Comparison of ENCODE assay signal across 10 mouse cellular contexts in the genomic region with DNA sequence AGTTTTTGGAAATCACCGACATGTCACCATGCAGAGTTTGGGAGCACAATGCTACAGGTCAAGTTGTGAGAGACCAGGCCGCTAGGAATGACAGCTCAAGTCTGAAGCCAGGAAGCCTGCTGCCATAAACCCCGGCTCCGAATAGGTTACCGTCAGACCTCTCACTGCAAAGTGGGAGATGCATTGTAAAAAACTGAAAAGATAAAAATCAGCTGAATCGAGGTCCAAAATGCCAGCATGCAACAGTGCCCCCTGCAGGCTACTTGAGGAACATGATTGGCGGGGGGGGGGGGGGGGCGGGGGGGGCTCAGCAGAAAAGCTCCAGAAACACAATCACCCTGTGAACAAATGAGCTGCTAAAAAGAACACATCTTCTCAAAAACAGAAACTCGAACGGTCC. TPM values are rescaled to one million over a fixed set of nuclear protein-coding genes. Genes with fewer than 3 reads are reported as not detected.
DNase-seq lines count a peak whose midpoint lies in the region; ATAC-seq and TF ChIP-seq lines count a peak whose summit lies in the region.
"Had no signal": no experiment of that assay in that cellular context is flagged by ENCODE, and none has a peak within 500 bp of the region (broad histone marks: within the 10 kb centered on the region; RNA-seq: fewer than 3 reads in every experiment).

No protein-coding gene starts in this region.

- H3K4me2 ChIP-seq in kidney, embryonic 16.5 days (replicated peaks; ENCODE audit: low read depth, low read length), result no peak overlapping the region
- no peak overlapping the region for H3K4me2 ChIP-seq in liver, postnatal 0 days (ENCODE audit: low read depth, low read length)
- H3K4me2 ChIP-seq: heart, embryonic 15.5 days; neural tube, embryonic 12.5 days had no signal

- H3K9ac ChIP-seq in kidney, embryonic 16.5 days (replicated peaks; ENCODE audit: low read length), result no peak overlapping the region
- H3K9ac ChIP-seq in ES-Bruce4 (ENCODE audit: low read depth, poor library complexity, severe bottlenecking), result no peak overlapping the region
- no peak overlapping the region for H3K9ac ChIP-seq in liver, postnatal 0 days (replicated peaks)
- H3K9ac ChIP-seq: heart, embryonic 15.5 days; neural tube, embryonic 12.5 days had no signal

- no peak overlapping the region for H3K4me3 ChIP-seq in cerebellum, adult 2 months (replicated peaks; ENCODE audit: insufficient read depth, low read depth, low read length)
- no peak overlapping the region for H3K4me3 ChIP-seq in kidney, embryonic 16.5 days (ENCODE audit: low read length)
- no peak overlapping the region for H3K4me3 ChIP-seq in ES-Bruce4 (ENCODE audit: low read depth, low read length)
- no peak overlapping the region for H3K4me3 ChIP-seq in liver, postnatal 0 days (ENCODE audit: low read depth, low read length)
- H3K4me3 ChIP-seq: heart, embryonic 15.5 days; neural tube, embryonic 12.5 days had no signal

- 25% methylated on average over 10 of the region's 10 CpGs for WGBS in cerebellum, adult 2 months
- WGBS in kidney, embryonic 16.5 days, result 25% methylated on average over 9 of the region's 10 CpGs
- 25% methylated on average over 10 of the region's 10 CpGs for WGBS in liver, postnatal 0 days (ENCODE audit: insufficient replicate concordance)

- peak in 1 of 2 experiments; percentile 42 for DNase-seq in cerebellum, adult 2 months
- no peak for DNase-seq in cerebellum, adult 9-10 months
- DNase-seq in kidney, postnatal 4 days, result peak; percentile 45 to 57
- DNase-seq in liver, postnatal 0 days, result peak; percentile 37
- no peak for DNase-seq in left cerebral cortex, adult 18-20 months (ENCODE audit: low spot score in 2 of 2)
- DNase-seq in gastrocnemius, postnatal 14 days, result no peak

- H3K27me3 ChIP-seq in cerebellum, adult 2 months (ENCODE audit: control insufficient read depth, insufficient read depth, low read length), result no peaks in the 10 kb centered on the region
- peaks cover 6% of the 10 kb centered on the region for H3K27me3 ChIP-seq in kidney, embryonic 16.5 days (ENCODE audit: insufficient read depth, low read length)
- no peaks in the 10 kb centered on the region for H3K27me3 ChIP-seq in ES-Bruce4 (ENCODE audit: control insufficient read depth, insufficient read depth, low read length, poor library complexity, severe bottlenecking)
- 0 out of 2 replicates have a peak, but pooled peaks cover 3% of the 10 kb centered on the region for H3K27me3 ChIP-seq in liver, postnatal 0 days (ENCODE audit: insufficient read depth, low read length)
- H3K27me3 ChIP-seq: neural tube, embryonic 12.5 days had no signal

- TF ChIP-seq CTCF in cerebellum, adult 2 months (IDR thresholded peaks at IDR 0.05; ENCODE audit: borderline replicate concordance, insufficient read depth, low read depth, low read length), result peak; percentile 51; the same call in 1 of the 2 replicates
- TF ChIP-seq CTCF in ES-Bruce4 (IDR thresholded peaks at IDR 0.05; ENCODE audit: low read depth, low read length), result peak; percentile 7
- peak; percentile 59 for TF ChIP-seq CTCF in liver, postnatal 0 days (IDR thresholded peaks at IDR 0.05; ENCODE audit: low read depth)

- no peak for TF ChIP-seq POLR2A in cerebellum, adult 2 months (IDR thresholded peaks at IDR 0.05; ENCODE audit: borderline replicate concordance, insufficient read depth, low read length)
- no peak for TF ChIP-seq POLR2A in ES-Bruce4 (IDR thresholded peaks at IDR 0.05; ENCODE audit: insufficient read depth, low read length)

- ATAC-seq in kidney, embryonic 16.5 days (ENCODE audit: low FRiP score, low TSS enrichment), result no peak
- ATAC-seq in liver, postnatal 0 days, result no peak

- H3K36me3 ChIP-seq in kidney, embryonic 16.5 days (ENCODE audit: insufficient read depth, low read length), result no peaks in the 10 kb centered on the region
- H3K36me3 ChIP-seq in ES-Bruce4 (ENCODE audit: control insufficient read depth, insufficient read depth, low read length, poor library complexity, severe bottlenecking), result no peaks in the 10 kb centered on the region
- H3K36me3 ChIP-seq in liver, postnatal 0 days (replicated peaks; ENCODE audit: insufficient read depth, low read length), result no peaks in the 10 kb centered on the region
- H3K36me3 ChIP-seq: heart, embryonic 15.5 days; neural tube, embryonic 12.5 days had no signal

- intact Hi-C loops in gastrocnemius, postnatal 14 days (cut with DNase I; ENCODE audit: low total_unique reads), result loop anchor here (5.0 to 10.0 kb wide), 2 partner anchors 349 to 686 kb away; no protein-coding TSS in a partner anchor

- H3K4me1 ChIP-seq in cerebellum, adult 2 months (ENCODE audit: control insufficient read depth, insufficient read depth, low read length), result no peaks in the 10 kb centered on the region
- H3K4me1 ChIP-seq in kidney, embryonic 16.5 days (ENCODE audit: insufficient read depth, low read length), result peaks cover 6% of the 10 kb centered on the region; the same call in 1 of the 2 replicates
- H3K4me1 ChIP-seq in ES-Bruce4 (ENCODE audit: control insufficient read depth, insufficient read depth, low read length), result no peaks in the 10 kb centered on the region
- H3K4me1 ChIP-seq in liver, postnatal 0 days (ENCODE audit: insufficient read depth), result no peaks in the 10 kb centered on the region

- TF ChIP-seq EP300 in ES-Bruce4 (IDR thresholded peaks at IDR 0.05; ENCODE audit: insufficient read depth, low read depth, low read length), result no peak
- TF ChIP-seq EP300 in liver, postnatal 0 days (IDR thresholded peaks at IDR 0.05; ENCODE audit: low read depth), result no peak

- no peaks in the 10 kb centered on the region for H3K9me3 ChIP-seq in kidney, embryonic 16.5 days (ENCODE audit: low read length)
- no peaks in the 10 kb centered on the region for H3K9me3 ChIP-seq in ES-Bruce4 (replicated peaks; ENCODE audit: control insufficient read depth, insufficient read depth, low read length, poor library complexity, severe bottlenecking)
- no peaks in the 10 kb centered on the region for H3K9me3 ChIP-seq in liver, postnatal 0 days (ENCODE audit: low read length)
- H3K9me3 ChIP-seq: heart, embryonic 15.5 days; neural tube, embryonic 12.5 days had no signal

- H3K27ac ChIP-seq in cerebellum, adult 2 months (ENCODE audit: insufficient read depth, low read length), result no peak overlapping the region
- H3K27ac ChIP-seq in kidney, embryonic 16.5 days (ENCODE audit: low read length), result no peak overlapping the region
- H3K27ac ChIP-seq in ES-Bruce4 (ENCODE audit: insufficient read depth, low read length), result no peak overlapping the region
- H3K27ac ChIP-seq in liver, postnatal 0 days (ENCODE audit: low read depth), result no peak overlapping the region
- H3K27ac ChIP-seq: heart, embryonic 15.5 days; neural tube, embryonic 12.5 days had no signal

RNA-seq across cellular contexts. Expression of a gene that starts 13.7 kb away (rescaled TPM):
- polyA plus RNA-seq in cerebellum, adult 2 months (2012; rRNA removed), result 0.28 and 0.30 TPM in 2 replicates
- polyA plus RNA-seq in kidney, embryonic 16.5 days (2015; fragmentation: Nextera tagmentation; extraction: Ambion mirVana), result 0.30 and 0.39 TPM in 2 replicates
- polyA plus RNA-seq in ES-Bruce4 (2011; ENCODE audit: insufficient read depth, insufficient read length, low read depth, missing spikeins), result 1.1 and 1.3 TPM in 2 replicates
- 0.05 and 0.11 TPM in 2 replicates for polyA plus RNA-seq in liver, postnatal 0 days (2015; fragmentation: Nextera tagmentation; extraction: Ambion mirVana)
- total RNA-seq in left cerebral cortex, adult 18-20 months (2021), result not detected
- under 1 TPM in 1 of 2 experiments, not detected in 1; 0.13 TPM for total RNA-seq in gastrocnemius, postnatal 14 days (2021)

RNA-seq across cellular contexts. Expression of a gene that starts 18.3 kb away (rescaled TPM):
- polyA plus RNA-seq in cerebellum, adult 2 months (2012; rRNA removed), result 0.08 and 0.32 TPM in 2 replicates
- 131 and 137 TPM in 2 replicates for polyA plus RNA-seq in kidney, embryonic 16.5 days (2015; fragmentation: Nextera tagmentation; extraction: Ambion mirVana)
- 43.6 and 49.3 TPM in 2 replicates for polyA plus RNA-seq in ES-Bruce4 (2011; ENCODE audit: insufficient read depth, insufficient read length, low read depth, missing spikeins)
- 7.0 and 7.4 TPM in 2 replicates for polyA plus RNA-seq in liver, postnatal 0 days (2015; fragmentation: Nextera tagmentation; extraction: Ambion mirVana)
- total RNA-seq in left cerebral cortex, adult 18-20 months (2021), result not detected
- 1 to 10 TPM; 3.9 to 5.6 TPM for total RNA-seq in gastrocnemius, postnatal 14 days (2021)

Comparison
In these comparisons a context has a peak if more than half of its experiments do, and no peak if none do; other contexts are left out.
1. DNase-seq: peak in kidney, postnatal 4 days (2 of 2) and liver, postnatal 0 days (single experiment); none in cerebellum, adult 9-10 months (single experiment), left cerebral cortex, adult 18-20 months (0 of 2) and gastrocnemius, postnatal 14 days (single experiment).
2. CTCF ChIP-seq: peak in every context shown above with its lines; median percentile 59 in liver, postnatal 0 days; 51 in cerebellum, adult 2 months; 7 in ES-Bruce4.